Comparison of ENCODE assay signal across 23 mouse cellular contexts in genomic region chr14:76329983-76330382, GRCm38 (mm10).
A peak's percentile ranks its signal among the peaks of the same experiment; 100 is the strongest.
DNase-seq lines count a peak whose midpoint lies in the region; ATAC-seq and TF ChIP-seq lines count a peak whose summit lies in the region.
"Had no signal": no experiment of that assay in that cellular context is flagged by ENCODE, and none has a peak within 500 bp of the region (broad histone marks: within the 10 kb centered on the region; RNA-seq: fewer than 3 reads in every experiment).

No protein-coding gene starts in this region.

- ATAC-seq in intestine, postnatal 0 days: peak; percentile 60
- ATAC-seq in intestine, embryonic 15.5 days: no peak
- no peak for ATAC-seq in megakaryocyte-erythroid progenitor cell, adult 5-6 weeks (replicated peaks; ENCODE audit: low FRiP score, low TSS enrichment, poor library complexity, severe bottlenecking)
- ATAC-seq: hindbrain, postnatal 0 days; midbrain, embryonic 15.5 days had no signal

- DNase-seq in thymus, postnatal 0 days (ENCODE audit: low spot score): peak; percentile 25
- DNase-seq in thymus, adult 18-20 months: no peak
- peak; percentile 34 for DNase-seq in induced T-regulatory cell, adult 2 months (ENCODE audit: low read depth)
- peak; percentile 14 for DNase-seq in splenic B cell, adult 2 months (ENCODE audit: low read depth, low spot score)
- DNase-seq in adrenal gland, adult 18-20 months (ENCODE audit: low spot score in 2 of 2): no peak
- DNase-seq: cerebellum, adult 11-12 months; cerebellum, postnatal 10 days; gastrocnemius, postnatal 36 days; kidney, adult 18-20 months; kidney, postnatal 4 days; liver, embryonic 13.5 days had no signal

- no peaks in the 10 kb centered on the region for H3K36me3 ChIP-seq in intestine, postnatal 0 days (ENCODE audit: control insufficient read depth, insufficient read depth)
- H3K36me3 ChIP-seq in intestine, embryonic 15.5 days: no peaks in the 10 kb centered on the region
- no peaks in the 10 kb centered on the region for H3K36me3 ChIP-seq in splenic B cell, adult 2 months (ENCODE audit: control insufficient read depth, insufficient read depth, low read length, poor library complexity, severe bottlenecking)
- H3K36me3 ChIP-seq: embryonic facial prominence, embryonic 12.5 days; limb, embryonic 10.5 days; liver, embryonic 13.5 days; midbrain, embryonic 15.5 days; neural tube, embryonic 15.5 days had no signal

- no peak overlapping the region for H3K4me3 ChIP-seq in intestine, postnatal 0 days (ENCODE audit: low read depth, low read length)
- no peak overlapping the region for H3K4me3 ChIP-seq in intestine, embryonic 15.5 days (replicated peaks)
- H3K4me3 ChIP-seq: embryonic facial prominence, embryonic 12.5 days; left cerebral cortex, adult 2 months; limb, embryonic 10.5 days; liver, embryonic 13.5 days; midbrain, embryonic 15.5 days; myocyte; neural tube, embryonic 15.5 days had no signal

- H3K9me3 ChIP-seq in intestine, postnatal 0 days (ENCODE audit: control insufficient read depth): 0 out of 2 replicates have a peak, but pooled peaks cover 4% of the 10 kb centered on the region
- no peaks in the 10 kb centered on the region for H3K9me3 ChIP-seq in intestine, embryonic 15.5 days
- H3K9me3 ChIP-seq: embryonic facial prominence, embryonic 12.5 days; limb, embryonic 10.5 days; liver, embryonic 13.5 days; midbrain, embryonic 15.5 days; neural tube, embryonic 15.5 days had no signal

- no peak overlapping the region for H3K4me2 ChIP-seq in intestine, postnatal 0 days (replicated peaks; ENCODE audit: low read depth)
- H3K4me2 ChIP-seq in intestine, embryonic 15.5 days (replicated peaks): no peak overlapping the region
- H3K4me2 ChIP-seq: embryonic facial prominence, embryonic 12.5 days; heart, embryonic 11.5 days; liver, embryonic 13.5 days; midbrain, embryonic 15.5 days; neural tube, embryonic 15.5 days had no signal

- WGBS in intestine, postnatal 0 days: 52% methylated on average over 5 of the region's 5 CpGs
- WGBS in intestine, embryonic 15.5 days: 73% methylated on average over 5 of the region's 5 CpGs

- peak overlapping the region; percentile 21; the same call in 1 of the 2 replicates for H3K27ac ChIP-seq in intestine, postnatal 0 days (ENCODE audit: low read depth, low read length)
- no peak overlapping the region for H3K27ac ChIP-seq in intestine, embryonic 15.5 days
- H3K27ac ChIP-seq: hindbrain, postnatal 0 days; left cerebral cortex, adult 2 months; limb, embryonic 10.5 days; liver, embryonic 13.5 days; midbrain, embryonic 15.5 days; neural tube, embryonic 15.5 days; stomach, postnatal 0 days had no signal

- no peak overlapping the region for H3K9ac ChIP-seq in intestine, postnatal 0 days (ENCODE audit: low read depth, low read length)
- no peak overlapping the region for H3K9ac ChIP-seq in intestine, embryonic 15.5 days
- H3K9ac ChIP-seq: embryonic facial prominence, embryonic 12.5 days; liver, embryonic 13.5 days; midbrain, embryonic 15.5 days; neural tube, embryonic 15.5 days had no signal

- no peaks in the 10 kb centered on the region for H3K4me1 ChIP-seq in intestine, postnatal 0 days (replicated peaks; ENCODE audit: control insufficient read depth, insufficient read depth, low read length)
- H3K4me1 ChIP-seq in intestine, embryonic 15.5 days (replicated peaks): no peaks in the 10 kb centered on the region
- H3K4me1 ChIP-seq: embryonic facial prominence, embryonic 12.5 days; limb, embryonic 10.5 days; liver, embryonic 13.5 days had no signal

- no peak for TF ChIP-seq CTCF in intestine, postnatal 0 days (IDR thresholded peaks at IDR 0.05; ENCODE audit: low read depth)

- H3K27me3 ChIP-seq in intestine, postnatal 0 days (replicated peaks; ENCODE audit: control insufficient read depth, insufficient read depth, low read length): no peaks in the 10 kb centered on the region
- H3K27me3 ChIP-seq in intestine, embryonic 15.5 days (replicated peaks): no peaks in the 10 kb centered on the region
- no peaks in the 10 kb centered on the region for H3K27me3 ChIP-seq in splenic B cell, adult 2 months (ENCODE audit: control insufficient read depth, insufficient read depth, low read length, poor library complexity, severe bottlenecking)
- H3K27me3 ChIP-seq: embryonic facial prominence, embryonic 12.5 days; liver, embryonic 13.5 days; midbrain, embryonic 15.5 days; neural tube, embryonic 15.5 days had no signal

Comparison
In these comparisons a context has a peak if more than half of its experiments do, and no peak if none do; other contexts are left out.
1. DNase-seq: peak in thymus, postnatal 0 days (single experiment), induced T-regulatory cell, adult 2 months (single experiment) and splenic B cell, adult 2 months (single experiment); none in thymus, adult 18-20 months (0 of 2) and adrenal gland, adult 18-20 months (0 of 2).